Mouse (Mus musculus): Measurements from ENCODE around the gene Ubl4a.
"Not testable (repeated sequence)": the region's sequence is repeated elsewhere in the genome, so short reads cannot be mapped to it uniquely, and the experiment has no call there.

Gene Ubl4a

DNA sequence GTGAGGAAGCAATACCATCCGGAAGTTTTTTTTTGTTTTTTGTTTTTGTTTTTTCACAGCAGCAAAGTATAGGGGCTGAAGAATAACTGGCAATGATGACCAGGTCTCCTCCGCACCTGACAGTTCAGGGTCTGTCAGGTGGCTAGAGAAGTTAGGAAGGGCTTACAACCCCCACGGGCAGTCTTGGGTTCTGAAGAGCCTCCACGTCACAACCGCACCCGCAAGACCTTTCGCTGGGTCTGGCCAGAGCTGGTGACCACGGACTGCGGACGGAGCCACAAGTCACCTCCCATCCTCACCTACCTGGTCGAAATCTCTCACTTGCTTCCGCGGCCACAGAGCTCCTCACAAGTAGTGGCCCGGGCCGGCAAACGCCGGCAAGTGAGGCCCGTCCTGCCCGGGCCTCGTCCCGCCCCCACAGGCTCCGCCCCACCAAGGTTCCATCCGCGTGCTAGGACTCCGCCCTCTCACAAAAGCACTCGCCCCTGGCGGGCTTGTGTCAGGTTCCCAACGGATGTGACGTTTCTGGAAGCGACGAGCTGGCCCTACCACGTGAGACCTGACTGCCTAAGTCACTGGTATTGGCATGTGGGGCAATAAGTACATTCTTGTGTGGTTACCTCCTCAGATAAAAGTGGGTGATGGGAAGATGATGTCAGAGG lies at the start of gene Ubl4a, which contains the start of gene Slc10a3:
TSS of gene Ubl4a (minus strand) at position 331 of the 662 bp plus-strand sequence.
TSS of gene Slc10a3 (minus strand) at position 462 of the 662 bp plus-strand sequence.
- in situ Hi-C loops (cut with MboI, MseI): no loop called here

DNA sequence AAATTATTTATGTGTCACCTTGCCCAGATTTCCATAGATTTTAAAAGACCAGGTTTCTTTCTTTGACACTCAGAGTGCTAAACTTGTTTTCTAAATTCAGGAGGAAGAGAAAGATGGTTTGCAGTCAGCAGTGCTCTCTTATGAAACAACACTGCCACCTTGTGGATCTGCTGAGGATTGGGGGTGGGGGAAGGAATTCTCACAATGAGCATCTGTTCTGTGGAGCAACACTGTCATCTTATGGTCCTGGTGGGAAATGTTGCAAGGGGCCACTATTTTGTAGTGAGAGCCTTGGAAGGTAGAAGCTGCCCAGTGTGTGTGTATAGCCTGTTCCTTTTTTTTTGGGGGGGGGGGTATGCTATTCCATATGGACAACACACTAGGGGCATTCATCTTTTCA lies 40.4 kb upstream of the Ubl4a start:
- in situ Hi-C loops (cut with MboI, MseI): loop anchor here (5.0 kb wide), 3 partner anchors 171 to 396 kb away; no protein-coding TSS in a partner anchor

DNA sequence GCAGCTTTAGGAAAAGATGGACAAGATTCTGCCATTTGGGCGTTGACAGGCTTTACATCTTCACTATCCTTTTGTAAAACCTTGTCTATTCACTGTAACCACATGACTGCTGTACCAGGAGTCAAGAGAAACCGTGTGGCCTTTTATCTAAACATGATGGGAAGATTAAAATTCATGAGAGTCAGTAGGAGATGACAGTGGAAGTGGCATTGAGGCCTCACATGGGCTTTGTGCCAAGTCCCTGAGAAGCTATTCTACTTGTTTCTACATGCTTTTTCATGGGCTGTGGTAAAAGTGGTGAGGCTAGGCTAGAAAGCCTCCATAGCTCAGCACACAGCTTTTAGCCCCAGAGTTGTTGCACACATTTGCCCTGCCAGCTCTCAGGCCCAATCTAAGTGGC lies 35.3 kb upstream of the Ubl4a start:
- in situ Hi-C loops (cut with MboI, MseI): no loop called here

DNA sequence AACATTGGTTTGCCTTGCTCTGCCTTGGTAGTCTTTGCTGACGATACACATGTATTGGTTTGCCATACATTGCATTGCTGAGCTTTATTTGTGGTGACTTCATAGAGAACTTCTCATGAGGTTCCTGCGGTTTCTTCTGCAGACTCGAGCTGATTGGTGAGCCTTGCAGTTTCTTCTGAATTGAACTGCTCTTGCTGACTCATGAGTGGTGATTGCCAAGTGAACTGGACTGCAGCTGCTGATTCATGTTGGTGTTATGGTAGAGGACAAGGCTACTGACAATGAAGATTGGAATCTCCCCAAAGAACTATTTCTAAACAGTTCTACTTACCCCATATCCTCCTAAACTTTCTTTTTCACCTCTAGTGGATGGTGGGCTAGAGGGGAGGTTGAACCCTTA lies 27.1 kb upstream of the Ubl4a start:
- in situ Hi-C loops (cut with MboI, MseI): no loop called here

DNA sequence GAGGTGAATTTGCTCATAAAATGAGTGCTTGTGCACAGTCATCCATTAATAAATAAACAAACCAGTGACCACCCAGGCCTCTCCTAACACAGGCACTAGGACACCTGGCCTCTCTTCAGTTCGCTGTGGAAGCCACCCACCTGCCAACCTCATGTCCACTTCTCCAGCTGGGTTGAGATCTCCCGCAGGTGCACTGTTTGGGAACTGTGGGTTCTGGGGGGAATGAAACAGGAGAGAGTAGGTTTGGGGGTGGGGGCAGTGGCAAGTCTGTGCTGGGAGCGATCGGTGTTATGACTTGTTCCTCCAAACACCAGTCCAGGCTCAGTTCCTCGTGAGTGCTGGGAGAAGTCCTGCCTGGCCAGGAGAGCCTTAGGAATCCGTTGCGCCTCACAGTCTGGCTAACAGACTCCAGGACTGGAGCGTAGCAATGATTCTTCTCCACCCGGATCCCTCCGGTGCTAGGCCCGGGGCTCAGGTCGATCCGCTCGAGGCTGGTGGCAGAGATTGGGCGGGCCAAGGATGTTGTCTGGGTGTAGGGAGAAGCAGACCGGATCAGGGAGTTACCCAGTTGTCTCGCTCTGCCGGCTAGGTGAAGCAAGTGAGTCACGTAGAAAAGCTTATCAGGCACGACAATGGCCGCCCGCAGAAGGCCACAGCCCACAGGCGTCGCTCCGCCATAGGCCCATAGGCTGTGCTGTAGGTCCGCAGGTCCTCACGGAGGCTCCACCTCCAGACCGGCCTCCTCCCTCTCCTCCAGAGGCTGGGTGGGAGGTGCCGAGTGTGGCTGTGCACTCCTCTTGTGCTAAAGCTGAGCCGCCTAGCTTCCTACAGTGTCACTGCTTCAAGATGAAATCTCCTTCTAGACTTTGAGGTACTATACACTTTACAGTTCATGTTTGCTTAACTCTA lies 19.8 kb upstream of the Ubl4a start, which contains the start of the genes Fam3a and Ikbkg:
TSS of gene Fam3a (minus strand) at position 738 of the 909 bp plus-strand sequence.
TSS of gene Ikbkg (plus strand) at position 756 of the 909 bp plus-strand sequence.
- in situ Hi-C loops (cut with MboI, MseI): no loop called here

DNA sequence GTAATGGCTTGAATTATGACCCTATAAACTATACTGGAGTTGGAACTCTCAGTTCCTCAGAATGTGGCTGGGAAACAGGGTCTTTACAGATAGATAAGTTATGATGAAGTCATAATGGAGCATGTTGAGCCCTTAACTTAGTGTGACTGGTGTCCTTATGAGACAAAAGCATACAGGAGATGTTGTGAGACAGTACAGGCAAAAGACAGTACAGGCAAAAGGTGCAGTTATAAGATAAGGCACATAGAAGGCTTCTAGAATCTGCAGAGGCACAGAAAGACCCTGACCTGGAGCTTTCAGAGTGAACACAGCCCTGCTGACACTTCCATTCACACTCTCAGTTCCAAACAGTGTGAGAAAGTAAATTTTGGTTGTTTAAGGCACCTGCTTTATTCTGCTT lies 15.1 kb upstream of the Ubl4a start:
- in situ Hi-C loops (cut with MboI, MseI): no loop called here

DNA sequence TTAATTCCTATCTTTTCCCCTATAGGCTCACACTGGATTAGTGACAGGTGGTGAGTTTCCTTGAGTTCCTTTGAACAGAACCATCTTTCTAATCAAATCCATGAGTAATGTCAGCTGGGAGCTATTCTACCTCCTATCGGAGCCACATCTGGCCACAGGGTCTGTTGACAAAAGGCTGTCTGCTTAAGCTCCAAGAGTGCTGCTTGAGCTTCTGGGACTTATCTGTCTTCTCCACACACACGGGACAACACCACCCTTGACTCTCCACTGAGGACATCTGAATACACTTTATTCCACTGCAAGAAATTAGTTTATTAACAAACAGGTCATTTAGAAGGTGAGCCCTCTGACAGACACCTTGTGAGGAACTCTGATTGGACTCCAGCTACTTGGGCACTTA lies 11.4 kb upstream of the Ubl4a start:
- in situ Hi-C loops (cut with MboI, MseI): no loop called here

DNA sequence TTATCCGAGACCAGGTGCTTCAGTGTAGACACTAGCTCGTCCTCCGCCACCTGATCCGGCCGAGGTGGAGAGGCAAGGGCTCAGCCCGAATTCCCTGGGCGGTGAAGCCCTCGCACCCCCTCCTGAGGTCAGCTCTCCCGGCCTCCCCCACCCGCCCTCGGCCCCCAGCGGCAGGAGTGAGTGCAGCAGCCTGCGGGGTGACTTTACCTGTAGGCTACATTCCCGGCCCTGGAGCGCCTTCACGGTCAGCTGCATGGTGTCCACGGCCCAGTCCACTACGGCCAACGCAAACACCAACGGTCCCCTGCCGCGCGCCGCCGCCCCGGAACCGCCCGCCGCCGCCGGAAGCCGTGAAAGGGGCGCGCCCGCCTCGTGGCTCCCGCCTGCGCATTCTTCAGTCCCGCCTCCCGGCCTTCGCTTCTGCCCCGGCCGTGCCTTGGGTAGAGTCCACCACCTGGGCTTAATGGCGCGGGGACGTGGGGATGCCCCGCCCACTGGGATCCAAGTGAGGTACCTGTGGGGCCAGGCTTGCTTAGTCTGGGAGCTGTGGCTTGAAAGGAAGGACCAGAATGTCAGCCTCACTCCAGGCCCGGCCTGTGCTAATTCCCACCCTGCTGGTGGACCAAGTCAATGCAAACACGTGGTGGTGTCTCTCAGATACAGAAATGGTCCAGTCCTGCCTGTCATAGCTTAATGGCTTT lies 4.7 kb downstream of the Ubl4a start:
- in situ Hi-C loops (cut with MboI, MseI): no loop called here

DNA sequence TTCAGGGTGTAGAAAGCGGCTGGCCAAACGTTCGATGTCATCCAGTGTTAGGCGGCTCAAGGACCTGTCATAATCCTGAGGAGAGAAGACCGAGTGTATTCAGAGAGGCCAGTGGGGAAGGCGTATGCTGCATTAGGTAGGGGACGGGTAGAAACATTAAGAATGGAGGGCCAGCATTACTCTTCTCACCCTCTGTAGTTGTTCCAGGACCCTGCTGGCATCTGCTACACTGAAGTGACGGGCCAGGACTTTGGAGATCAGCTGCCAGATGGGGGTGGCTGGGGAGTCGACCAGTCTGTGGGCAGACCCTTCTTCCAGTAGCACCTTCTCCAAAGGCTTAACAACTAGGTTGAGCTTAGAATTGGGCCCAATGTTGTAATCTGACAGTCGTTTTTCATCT lies 5.5 kb downstream of the Ubl4a start:
- in situ Hi-C loops (cut with MboI, MseI): no loop called here

DNA sequence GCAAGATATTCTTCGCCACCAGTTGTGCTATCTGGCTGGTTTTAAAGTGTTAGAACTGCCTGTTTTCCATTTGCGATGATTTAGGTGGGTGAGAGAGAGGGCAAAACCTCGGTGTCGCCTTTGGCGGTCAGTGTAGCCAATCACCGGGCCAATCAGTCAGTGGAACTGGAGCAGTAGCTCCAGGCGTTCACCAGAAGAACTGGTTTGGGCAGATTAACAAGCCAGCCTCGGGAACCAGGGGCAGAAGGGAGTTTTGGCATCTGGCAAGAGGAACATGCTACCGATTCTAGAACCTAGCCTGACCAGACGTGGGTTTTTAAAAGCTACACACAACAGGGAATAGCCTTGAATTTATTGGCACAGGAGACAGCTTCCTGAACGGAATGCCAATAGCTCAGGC lies 13.8 kb downstream of the Ubl4a start:
- in situ Hi-C loops (cut with MboI, MseI): no loop called here

DNA sequence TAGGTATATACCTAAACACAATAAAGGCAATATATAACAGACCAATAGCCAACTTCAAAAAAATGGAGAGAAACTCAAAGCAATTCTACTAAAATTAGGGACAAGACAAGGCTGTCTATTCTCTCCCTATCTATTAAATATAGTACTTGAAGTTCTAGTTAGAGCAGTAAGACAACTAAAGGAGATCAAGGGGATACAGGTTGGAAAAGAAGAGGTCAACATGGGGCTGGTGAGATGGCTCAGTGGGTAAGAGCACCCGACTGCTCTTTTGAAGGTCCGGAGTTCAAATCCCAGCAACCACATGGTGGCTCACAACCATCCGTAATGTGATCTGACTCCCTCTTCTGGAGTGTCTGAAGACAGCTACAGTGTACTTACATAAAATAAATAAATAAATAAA lies 15.9 kb downstream of the Ubl4a start:
- in situ Hi-C loops (cut with MboI, MseI): not testable (repeated sequence)

DNA sequence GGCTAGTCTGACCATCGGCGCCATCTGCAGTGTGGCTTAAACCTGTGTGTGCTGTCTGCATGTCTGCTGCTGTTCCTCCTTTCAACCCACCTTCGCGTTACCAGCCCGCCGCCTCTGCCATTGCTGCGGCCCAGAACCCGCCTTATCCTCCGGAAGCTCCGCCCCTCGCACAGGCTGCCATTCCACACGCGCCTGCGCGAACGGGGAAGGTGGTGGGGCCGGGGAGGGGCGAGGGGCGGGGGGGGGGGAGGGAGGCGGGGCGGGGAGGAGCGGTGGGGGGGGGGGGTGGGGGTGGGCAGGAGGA lies 19.6 kb downstream of the Ubl4a start, which contains the start of gene Lage3:
TSS of gene Lage3 (minus strand) at position 152 of the 304 bp plus-strand sequence.
- in situ Hi-C loops (cut with MboI, MseI): no loop called here

DNA sequence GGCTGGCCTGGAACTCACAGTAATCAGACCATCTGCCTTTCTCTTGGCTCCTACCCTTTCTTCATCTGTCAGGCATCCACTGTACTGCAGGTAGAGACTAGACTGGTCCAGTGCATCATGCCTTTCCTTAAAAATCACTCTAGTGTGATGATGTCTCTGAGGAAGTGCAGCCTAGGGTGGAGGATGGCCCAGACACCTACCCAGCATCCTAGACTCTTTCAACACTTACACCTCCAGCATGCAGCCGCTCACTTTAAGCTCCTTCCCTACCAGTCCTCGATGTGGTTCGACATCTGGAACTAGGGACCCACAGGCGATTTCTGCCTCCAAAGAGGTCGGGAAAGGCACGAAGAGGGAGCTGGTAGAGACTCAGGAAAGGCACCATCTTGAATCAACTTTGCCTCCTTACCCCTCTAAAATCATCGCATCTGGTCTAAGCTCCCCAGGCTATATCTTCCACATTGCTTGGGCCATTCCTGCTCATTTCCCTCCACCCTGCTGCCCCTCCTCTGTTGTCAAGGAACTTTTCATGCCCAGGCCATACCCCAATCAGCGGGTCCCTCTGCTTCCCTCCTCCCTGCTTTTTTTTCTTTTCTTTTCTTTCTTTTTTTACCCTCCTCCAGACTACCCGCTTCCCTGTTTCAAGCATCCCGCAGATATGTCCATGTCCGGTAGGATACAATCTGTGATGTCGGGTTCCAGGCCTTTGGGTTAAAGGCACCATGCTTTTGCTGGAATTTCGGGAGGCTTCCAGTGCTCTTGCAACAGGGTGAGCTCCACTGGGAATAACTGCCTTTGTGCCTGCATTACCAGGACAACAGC lies 20.2 kb downstream of the Ubl4a start:
- in situ Hi-C loops (cut with MboI, MseI): no loop called here

DNA sequence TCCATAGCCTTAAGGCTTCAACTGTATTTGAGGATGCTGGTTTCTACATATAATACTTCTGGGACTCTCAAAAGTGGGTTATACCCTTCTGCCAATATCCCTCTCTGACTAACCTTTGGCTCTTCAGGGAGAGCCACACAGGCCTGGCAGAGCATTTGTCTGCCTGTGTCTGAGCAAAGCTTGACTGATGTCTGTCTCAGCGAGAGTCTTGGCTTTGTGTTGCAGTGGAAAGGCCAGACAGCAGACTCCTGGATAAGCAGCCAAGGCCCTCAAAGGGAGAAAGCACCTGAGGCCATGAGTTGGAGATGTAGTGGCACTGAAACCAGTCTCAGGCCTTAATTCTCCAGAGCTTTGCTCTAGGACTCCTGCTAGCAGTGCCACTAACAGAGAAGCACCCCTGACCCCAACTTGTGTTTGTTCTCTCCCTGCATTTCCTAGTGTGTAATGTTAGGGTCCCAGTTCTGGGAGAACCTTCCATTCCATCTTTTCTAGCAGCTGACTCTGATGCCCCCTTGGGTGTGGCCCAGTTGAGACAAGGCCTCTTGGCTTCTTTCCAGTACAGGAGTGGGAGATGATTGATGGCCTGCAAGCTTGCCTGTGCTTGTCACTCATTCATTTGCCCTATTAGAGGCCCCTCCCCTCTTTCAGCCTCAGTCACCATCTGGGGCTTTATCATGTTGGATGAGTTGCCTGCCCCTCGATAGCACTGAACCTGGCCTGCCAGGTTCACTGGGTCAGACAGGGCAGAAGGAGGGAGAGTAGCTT lies 42.7 kb downstream of the Ubl4a start:
- in situ Hi-C loops (cut with MboI, MseI): no loop called here

DNA sequence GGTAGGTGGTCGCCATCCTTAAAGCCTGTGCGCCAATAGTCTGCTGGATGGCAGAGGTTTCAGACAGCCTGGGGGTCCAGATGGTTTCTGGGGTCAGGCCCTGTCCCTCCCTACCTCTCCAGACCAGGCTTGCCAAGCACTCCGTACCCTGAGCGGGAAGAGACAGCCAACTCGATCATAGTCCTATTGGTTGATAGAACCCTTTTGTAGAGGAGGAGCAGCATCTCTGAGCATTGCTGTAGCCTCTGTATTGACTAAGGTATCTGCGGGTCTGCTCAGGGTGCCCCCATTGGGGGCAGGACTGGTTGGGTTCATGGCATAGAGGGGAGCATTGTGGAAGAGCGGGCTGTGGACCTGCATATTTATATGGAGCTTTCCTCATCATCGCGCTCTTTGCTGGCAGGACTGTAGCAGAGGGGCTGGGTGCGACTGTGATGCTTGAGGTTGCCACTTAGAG lies 43.8 kb downstream of the Ubl4a start:
- in situ Hi-C loops (cut with MboI, MseI): no loop called here

DNA sequence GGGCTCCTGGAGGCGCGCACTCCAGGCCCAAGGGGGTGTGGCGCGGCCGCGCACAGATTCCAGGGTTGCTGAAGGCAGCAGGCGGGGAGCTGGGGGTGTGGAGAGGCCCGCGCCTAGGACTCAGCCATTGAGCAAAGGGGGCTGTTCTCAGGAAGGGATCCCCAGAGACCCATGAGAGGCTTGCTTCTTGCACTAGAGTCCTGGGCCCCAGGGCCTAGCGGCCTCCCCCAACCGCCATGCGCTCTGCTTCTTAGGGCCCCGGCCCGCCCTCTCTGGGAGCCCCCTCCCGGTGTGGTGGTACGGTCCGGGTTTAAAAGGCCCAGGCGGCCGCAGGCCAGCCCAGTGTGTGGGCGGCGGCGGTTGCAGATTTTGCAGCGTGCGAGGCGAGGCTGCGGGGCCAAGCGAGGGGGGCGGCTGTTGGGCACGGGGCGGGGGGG lies 44.3 kb downstream of the Ubl4a start, which contains the start of gene Plxna3:
TSS of gene Plxna3 (plus strand) at position 342 of the 437 bp plus-strand sequence.
- in situ Hi-C loops (cut with MboI, MseI): no loop called here

Measured in T-helper 1 cell (primary cell).